Mouse (Mus musculus) telencephalon, adult 2 months (tissue): ENCODE measurements around the gene Gm10840.
A peak's percentile ranks its signal among the peaks of the same experiment; 100 is the strongest.
"Not testable (repeated sequence)": the region's sequence is repeated elsewhere in the genome, so short reads cannot be mapped to it uniquely, and the experiment has no call there.

Experiments
- DNase-seq: peaks from one replicate; pipeline ENCODE4 v3.0.0-alpha.2; 2011; ENCODE audit warnings: low read depth, low spot score

The Gm10840 gene

DNA sequence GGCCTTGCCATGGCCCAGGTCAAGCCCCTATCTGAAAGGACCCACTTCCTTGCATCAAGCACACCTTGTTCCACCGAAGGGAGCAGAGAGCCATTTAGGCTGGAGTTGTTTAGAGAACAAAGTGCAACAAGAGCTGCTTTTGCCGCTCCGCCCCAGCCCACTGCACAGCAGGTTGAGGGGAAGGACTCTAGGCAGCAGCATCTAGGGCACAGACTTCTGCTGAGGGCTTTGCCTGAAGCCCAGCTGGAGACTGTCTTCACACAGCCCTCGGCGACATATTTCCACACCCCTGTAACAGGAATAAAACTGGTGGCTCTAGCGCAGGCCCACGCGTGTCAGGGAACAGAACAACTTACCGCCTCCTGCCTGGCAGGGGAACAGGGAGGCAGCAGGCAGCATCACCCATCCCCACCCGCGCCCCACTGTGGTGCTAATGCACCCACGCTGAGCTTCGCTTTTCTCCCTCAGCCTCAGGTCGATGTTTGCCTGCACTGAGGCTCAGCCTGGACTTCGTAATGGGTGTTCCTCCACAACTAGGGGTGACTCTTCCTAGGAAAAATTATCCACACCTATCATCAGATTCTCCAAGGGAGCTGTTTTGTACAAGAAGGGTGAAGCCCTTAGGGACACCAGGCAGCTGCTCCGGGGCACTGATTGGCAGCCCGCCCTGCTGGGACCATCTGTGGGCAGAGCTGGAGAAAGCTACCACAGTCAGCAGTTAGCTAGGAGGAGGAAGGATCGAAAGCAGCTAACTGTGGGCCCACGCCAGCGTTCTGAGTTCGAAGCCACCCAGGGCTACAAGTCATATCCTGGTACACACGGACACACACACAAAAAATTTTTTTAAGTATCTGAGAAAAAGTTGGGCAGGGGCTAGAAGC lies at the start of gene Gm10840, which contains the start of gene Limd2:
Gene Gm10840, plus strand, starts transcription at position 10 of the 881 bp plus-strand sequence.
Gene Limd2, minus strand, starts transcription at position 20 of the 881 bp plus-strand sequence.
- DNase-seq: peak; percentile 96

DNA sequence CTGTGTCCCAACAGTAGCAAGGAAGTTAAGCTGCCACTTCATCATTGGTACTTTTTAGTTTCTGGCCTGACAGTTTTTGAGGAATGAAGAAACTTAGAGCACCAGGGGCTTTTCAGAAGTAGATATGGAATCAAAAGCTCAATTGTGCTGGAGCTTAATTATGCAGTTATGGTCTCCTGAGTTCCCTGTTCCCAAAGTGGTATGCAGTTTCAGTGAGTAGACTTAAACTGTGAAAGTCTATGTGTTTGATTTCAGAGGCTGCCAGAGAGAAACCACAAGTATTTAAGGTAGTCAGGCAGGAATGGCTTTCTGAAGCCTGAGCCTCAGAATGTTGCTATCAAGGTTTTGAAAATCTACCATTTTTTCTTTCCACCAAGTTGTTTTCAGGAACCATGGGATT lies 49.0 kb upstream of the Gm10840 start:
- no peak for DNase-seq

DNA sequence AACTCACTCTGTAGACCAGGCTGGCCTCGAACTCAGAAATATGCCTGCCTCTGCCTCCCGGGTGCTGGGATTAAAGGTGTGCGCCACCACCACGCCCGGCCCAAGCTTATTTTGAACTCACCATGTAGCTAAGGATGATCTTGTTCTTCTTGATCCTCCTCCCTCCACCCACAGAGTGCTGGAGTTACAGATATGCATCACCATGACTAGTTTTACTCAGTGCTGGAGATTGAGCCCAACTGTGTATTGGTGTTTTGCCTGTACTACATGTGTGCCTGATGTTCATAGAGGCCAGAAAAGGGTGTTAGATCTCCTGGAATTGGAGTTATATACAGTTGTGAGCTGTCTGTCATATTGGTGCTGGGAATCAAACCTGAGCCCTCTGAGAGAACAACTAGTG lies 38.4 kb upstream of the Gm10840 start:
- no peak for DNase-seq

- DNase-seq: peak; percentile 24
Measured at GRCm38 (mm10) chr11:106122736-106123135, 37.9 kb upstream of the Gm10840 start.

- no peak for DNase-seq
Measured at GRCm38 (mm10) chr11:106124784-106125183, 35.9 kb upstream of the Gm10840 start.

DNA sequence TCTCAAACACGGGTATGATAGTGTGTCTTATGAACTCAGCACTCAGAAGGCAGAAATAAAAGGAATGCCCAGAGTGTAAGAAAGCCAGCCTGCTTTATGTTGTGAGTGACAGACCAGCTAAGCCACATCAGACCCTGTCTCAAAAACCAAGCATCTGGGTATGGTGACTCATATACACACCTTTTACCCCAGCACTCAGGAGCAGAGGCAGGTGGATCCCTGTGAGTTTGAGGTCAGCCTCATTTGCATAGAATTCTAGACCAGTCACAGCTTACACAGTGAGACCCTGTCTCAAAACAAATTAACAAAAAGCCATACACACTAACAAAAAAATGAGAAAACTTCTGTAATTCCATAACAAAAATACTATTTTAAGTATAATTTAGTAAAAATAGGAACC lies 34.8 kb upstream of the Gm10840 start:
- no peak for DNase-seq

DNA sequence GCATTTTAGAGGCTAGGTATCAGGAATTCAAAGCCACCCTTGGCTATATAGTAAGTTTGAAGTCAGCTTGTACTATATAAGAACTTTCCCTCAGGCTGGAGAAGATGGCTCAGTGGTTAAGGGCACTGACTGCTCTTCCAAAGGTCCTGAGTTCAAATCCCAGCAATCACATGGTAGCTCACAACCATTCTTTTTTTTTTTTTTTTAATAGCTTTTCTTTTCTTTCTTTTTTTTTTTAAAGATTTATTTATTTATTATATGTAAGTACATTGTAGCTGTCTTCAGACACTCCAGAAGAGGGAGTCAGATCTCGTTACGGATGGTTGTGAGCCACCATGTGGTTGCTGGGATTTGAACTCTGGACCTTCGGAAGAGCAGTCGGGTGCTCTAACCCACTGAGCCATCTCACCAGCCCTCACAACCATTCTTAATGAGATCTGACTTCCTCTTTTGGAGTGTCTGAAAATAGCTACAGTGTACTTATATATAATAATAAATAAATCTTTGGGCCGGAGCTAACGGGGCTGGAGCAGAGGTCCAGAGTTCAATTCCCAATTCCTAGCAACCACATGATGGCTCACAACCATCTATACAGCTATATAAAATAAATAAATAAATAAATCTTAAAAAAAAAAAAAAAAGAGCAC lies 33.8 kb upstream of the Gm10840 start:
- not testable (repeated sequence) for DNase-seq

DNA sequence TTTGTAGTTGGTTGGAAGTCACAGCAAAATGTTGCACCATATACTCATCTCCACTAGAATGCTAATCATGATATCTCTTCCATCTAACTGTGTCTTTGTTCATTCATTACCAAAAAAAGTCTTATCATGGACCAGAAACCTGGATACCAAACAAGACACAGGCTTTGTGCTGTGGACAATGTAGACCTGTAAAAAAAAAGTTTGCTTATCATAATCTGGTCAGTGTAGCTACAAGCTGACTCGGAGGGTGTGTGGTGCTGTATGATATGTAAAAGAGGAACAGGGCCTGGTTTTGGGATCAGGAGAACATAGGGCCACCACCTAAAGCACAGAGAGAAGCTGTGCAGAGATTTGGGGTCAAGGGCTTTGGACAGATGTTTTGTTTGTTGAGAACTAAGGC lies 31.2 kb upstream of the Gm10840 start:
- DNase-seq: no peak

- DNase-seq: no peak
Measured at GRCm38 (mm10) chr11:106132516-106132915, 28.1 kb upstream of the Gm10840 start.

- DNase-seq: no peak
Measured at GRCm38 (mm10) chr11:106134580-106135528, 25.8 kb upstream of the Gm10840 start.

DNA sequence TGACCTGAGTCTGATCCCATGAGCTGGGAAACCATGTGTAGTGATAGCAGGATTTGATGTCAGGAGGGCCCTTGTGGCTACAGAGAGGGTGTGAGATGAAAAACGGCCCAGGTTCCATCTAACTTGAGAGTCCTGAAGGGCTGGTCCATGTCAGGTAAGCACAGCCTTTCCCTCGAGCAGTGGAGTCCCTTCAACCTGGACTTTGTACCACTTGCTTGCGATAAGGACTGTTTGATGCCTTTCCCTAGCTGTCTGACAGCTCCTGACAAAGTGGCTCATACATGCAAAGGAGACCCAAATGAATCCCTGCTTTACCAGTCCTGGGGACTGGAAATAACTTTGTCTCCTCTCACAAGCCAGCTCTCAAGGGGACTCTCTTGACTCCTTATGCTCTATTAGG lies 9.4 kb upstream of the Gm10840 start:
- no peak for DNase-seq

GRCm38 (mm10) chr11:106152132-106152531 lies 8.5 kb upstream of the Gm10840 start:
- DNase-seq: peak; percentile 68

DNA sequence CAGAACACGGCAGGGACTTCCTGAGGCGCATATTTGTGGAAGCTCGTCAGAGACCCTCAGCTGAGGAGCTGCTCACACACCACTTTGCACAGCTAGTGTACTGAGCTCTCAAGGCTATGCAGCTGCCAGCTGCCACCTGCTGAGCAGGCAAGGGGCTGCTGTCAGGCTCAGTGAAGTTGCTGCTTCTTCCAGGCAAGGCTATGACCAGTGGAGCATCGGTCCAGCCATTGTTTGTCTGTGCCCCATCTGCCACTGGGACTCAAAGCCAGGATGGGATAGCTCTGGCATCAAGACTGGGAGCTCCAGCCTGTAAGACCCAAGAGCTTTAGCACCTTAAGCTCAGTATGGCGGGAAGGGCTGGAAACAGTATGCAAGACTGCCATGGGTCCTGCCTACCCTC lies 6.6 kb upstream of the Gm10840 start:
- no peak for DNase-seq

GRCm38 (mm10) chr11:106154770-106155169 lies 5.9 kb upstream of the Gm10840 start:
- no peak for DNase-seq

DNA sequence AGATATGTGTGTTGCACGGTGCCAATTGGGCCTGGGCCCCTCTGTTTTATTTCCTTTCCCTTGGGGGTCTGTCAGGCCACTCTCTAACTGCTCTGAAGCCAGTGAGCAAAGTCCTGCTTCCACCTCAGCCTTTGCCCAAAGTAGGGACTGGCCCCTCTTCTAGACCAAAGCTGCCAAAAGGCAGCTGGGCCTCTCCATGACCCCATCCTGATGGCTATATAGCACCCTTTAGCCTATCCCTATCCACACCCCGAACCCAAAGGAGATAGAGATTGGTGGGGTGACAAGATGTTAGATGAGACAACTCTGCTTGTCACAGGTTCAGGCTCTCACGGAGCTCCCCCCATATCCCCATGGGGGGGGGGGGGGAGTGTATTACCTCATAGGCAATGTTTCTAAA lies 4.9 kb upstream of the Gm10840 start:
- no peak for DNase-seq

GRCm38 (mm10) chr11:106156257-106156656 lies 4.4 kb upstream of the Gm10840 start:
- no peak for DNase-seq

GRCm38 (mm10) chr11:106157154-106157553 lies 3.5 kb upstream of the Gm10840 start:
- no peak for DNase-seq

GRCm38 (mm10) chr11:106158081-106158929 lies 2.3 kb upstream of the Gm10840 start:
- no peak for DNase-seq

DNA sequence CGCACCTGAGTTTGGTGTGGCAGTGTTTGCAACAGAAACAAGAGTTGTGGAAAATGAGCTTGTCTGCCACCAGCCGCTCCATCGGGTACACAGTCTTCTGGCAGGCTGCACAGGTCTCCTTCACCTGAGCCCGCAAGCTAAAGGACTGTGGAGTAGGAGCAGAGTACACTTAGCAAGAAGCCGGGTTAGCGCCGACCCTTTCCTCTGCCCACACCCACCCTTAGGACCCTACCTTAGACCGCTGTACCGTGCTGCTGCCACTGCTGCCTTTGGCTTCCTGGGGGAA lies 1.8 kb upstream of the Gm10840 start:
- DNase-seq: no peak

GRCm38 (mm10) chr11:106159216-106159920 lies 1.3 kb upstream of the Gm10840 start:
- no peak for DNase-seq
